Mouse (Mus musculus) fibroblast of lung, adult 2 months (primary cell): ENCODE data around the gene 3830403N18Rik.
"Not testable (repeated sequence)": the region's sequence is repeated elsewhere in the genome, so short reads cannot be mapped to it uniquely, and the experiment has no call there.

ENCODE experiments used
- DNase-seq: peaks from one replicate; pipeline ENCODE4 v3.0.0-alpha.2; 2011; ENCODE audit warnings: low read depth

3830403N18Rik gene

GRCm38 (mm10) chrX:56136336-56136909, at the start of gene 3830403N18Rik:
TSS of gene 3830403N18Rik (plus strand) at chrX:56136572.
- not testable (repeated sequence) for DNase-seq

GRCm38 (mm10) chrX:56151396-56151795, 15.0 kb downstream of the 3830403N18Rik start:
- no peak for DNase-seq

- DNase-seq, result not testable (repeated sequence)
Observed at GRCm38 (mm10) chrX:56186449-56186848, 50.1 kb downstream of the 3830403N18Rik start.
